Mouse (Mus musculus): Measurements from ENCODE around the gene Agap1.
A peak's percentile ranks its signal among the peaks of the same experiment; 100 is the strongest.

The Agap1 gene

DNA sequence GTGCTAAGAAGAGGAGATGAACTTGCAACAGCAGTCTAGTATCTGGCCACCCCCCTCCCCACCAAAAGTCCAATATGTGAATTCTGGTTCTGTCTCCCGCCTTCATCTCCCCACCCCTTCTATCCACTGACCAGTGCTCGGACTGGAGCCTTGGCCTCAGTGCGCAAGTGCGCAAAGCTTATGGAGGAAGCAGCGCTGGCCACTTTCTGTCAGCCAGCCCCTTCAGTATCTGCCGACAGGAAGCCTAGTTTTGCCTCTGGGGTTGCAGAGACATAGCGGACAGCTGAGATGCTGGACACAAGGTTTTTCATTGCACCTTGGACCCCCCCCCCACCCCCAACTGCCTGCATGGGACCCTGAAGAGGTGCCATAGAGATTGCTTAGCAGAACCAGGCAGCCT lies 467.7 kb downstream of the Agap1 start:
- no peak for DNase-seq

DNA sequence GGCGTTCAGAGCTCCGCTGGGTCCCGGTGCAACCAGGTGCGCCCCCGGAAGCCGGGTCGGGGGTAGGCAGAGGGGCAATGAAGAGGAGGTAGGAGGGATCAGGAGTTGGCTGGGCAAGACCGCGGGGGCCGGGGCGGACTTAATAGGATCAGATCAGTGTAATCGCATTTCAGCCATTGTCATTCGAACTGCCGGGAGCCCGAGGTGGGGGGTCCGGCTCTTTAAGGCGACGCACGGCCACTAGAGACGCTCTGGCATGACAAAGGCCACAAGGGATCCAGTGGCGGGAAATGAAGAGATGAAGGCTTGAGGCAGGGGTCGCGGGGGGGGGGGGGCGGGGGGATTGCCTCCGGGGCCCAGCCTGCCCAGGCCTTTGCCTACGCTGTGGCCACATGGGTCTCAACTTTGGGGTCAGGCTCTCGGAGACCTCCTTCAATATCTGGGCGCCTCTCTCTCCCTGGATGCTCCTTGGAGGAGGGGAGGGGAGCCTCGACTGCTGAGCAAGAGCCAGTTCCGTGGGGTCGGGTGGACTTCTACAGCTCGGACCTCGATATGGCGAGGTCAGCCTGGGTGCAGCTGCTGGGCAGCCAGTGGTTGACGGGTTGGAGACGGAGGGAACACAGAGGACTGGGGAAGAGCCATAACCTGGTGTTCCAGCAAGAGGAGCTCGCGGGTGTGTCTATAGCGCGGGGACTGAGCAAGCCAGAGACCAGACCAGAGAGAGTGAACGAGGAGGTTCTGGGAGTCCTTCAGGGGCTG lies 468.5 kb downstream of the Agap1 start:
- no peak for DNase-seq

DNA sequence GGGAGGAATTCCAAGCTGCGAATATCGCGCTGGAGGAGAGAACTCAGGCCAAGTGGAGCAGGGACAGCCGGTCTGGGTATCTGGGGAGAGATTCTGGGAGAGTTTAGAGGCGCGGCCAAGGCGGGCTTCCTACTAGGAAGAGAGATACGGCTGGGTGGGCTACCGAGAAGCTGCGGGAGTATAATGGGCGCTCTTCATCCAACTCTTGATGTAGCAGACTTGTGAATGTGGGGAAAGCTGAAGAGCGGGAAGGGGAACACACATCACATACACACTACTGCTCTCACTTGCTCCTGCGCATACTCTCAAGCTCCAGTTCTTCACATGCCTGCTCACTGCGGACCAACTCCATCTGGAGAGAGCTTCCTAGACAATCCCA lies 469.0 kb downstream of the Agap1 start:
- no peak for DNase-seq

DNA sequence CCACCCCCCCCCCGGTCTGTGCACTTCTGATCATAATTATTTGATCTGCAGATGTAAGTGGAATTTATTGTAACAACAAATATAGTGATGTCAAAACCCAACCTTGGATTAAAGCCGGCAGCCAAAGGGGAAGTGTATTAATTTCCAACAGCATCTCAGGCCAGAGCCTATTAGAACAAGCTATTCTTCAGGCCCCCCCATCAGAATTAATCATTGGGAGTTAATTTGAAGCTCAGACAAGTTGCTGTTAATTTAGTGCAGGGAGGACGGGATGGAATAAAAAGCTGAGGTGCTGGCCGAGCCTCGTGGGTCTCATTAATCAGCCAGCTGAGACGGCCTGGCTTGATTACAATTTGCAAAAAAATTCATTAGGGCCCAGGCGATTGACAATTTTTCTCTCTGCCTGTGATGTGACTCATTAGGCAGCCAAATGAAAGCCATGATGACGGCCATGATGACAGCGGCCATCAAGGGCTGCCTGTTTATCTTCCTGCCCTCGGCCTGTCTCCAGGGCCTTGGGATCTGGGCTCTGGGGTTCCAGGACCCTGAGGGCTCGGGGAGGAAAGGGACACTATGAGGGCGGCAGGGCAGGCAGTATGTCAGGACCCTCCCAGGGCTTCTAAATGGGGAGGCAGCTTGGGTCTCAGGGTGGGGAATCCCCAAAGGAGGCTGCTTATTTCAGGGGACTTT lies 471.0 kb downstream of the Agap1 start:
- no peak for DNase-seq

DNA sequence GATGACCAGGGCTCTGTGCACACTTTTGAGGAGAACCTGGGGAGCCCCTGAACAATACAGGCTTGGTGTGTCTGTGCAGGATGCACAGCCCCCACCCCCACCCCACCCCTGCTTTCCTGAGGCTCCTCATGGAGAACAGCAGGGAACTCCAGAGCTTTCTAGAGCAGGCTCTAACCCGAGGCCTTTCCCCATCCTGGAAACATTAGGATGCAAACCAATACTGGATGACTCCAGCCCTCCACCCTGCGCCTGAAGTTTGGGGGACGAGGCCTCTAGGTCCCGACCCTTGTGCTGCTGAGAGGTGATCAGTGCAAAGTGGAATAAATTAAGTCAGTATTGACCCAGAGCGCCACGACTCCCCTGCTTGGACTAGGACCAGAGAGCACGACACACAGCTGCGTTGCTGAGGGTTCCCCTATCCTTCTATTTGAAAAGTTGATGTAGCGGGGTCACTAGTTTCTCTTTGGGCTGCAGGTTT lies 472.0 kb downstream of the Agap1 start:
- no peak for DNase-seq

DNA sequence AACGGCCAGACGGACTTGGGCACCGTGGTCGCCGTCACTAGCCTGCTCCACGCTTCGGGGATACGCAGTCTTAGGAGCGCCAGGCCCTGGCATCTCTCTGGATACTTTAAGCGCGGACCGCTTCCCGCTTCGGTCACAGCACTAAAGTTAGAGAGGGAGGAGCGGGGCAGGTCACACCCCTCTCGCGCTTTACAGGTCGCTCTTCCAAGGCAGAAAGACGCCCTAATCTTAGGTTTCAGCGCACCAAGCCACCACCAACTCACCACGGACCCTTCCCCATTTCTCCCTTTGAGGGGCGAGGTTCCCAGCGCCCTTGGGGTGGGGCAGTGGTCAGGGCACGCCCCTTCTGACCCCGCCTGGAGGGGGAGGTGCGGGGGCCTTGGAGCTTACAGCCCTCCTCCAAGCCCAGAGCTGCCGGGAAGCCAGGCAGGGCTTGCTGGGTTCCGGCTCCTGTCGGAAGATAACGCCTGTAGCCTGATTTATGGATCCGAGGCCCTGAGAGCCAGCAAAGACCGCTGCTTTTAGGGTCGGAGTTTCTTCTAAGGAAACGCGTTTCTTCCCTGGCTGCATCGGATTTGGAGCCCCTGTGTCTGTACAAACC lies 472.6 kb downstream of the Agap1 start:
- DNase-seq: no peak

DNA sequence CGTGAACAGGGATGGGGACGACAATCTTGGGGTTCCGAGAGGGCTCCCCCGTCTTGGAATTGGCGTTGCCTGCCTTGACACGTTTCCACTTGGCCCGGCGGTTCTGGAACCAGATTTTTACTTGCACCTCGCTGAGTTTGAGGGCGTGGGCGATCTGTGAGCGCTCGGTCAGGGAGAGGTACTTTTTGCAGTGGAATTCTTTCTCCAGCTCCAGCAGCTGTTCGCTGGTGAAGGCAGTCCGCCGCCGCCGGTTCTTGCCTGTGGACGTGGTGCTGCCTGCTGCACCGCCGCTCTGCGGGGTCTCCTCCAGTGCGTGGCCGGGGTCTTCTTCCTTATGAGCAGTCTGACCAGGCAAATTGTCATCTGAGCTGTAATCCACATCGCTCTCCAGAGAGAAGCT lies 474.1 kb downstream of the Agap1 start:
- no peak for DNase-seq

DNA sequence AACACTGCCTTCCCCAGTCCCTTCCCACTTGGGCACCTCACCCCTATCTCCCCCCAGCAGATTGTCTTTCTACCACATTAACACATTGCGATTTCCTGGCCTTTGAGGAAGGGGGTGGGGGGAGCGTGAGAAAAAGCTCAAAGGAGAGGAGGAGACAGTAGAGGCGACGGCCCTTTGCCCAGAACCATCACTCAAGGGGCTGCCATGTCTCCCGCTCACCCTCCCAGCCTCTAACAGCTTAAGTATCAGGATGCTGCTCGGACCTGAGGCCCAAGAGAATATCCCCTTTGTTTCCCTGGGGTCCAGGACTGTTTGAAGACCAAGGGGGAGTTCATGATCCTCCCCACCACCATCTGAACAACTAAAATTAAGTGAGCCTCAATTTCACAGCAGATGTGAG lies 474.6 kb downstream of the Agap1 start:
- no peak for DNase-seq

DNA sequence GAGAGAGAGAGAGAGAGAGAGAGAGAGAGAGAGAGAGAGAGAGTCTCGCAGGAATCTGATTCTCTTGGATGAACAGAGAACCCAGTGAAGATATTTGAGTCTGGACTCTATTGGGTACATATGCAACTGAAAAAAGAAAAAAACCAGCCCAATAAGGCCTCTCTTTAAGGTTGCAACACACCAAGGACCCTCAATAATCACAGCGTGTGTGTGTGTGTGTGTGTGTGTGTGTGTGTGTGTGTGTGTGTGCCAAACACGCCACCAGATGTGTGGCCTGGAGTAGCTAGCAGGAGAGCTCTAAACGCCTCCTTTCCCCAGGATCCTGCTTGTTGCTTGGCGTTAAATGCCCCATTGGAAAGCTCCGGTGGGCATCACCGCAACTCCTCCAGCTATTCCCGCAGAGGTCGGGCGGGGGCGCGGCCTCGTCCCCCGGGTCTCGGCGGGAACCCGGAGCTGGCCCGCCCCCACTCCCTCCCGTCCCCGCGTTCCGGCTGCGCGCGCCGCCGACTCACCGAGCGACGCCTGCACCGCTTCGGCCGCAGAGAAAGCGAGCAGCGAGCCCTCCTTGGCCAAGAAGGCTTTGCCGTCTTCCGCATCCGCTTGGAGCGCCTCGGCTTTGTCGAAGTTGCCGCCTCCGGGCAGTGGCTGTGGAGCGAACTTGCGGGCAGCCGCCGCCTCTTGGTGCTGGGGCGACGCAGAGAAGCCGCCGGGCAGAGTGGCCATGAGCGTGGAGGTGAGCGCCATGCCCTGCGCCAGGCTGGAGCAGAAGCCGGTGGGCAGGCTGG lies 475.3 kb downstream of the Agap1 start:
- no peak for DNase-seq

DNA sequence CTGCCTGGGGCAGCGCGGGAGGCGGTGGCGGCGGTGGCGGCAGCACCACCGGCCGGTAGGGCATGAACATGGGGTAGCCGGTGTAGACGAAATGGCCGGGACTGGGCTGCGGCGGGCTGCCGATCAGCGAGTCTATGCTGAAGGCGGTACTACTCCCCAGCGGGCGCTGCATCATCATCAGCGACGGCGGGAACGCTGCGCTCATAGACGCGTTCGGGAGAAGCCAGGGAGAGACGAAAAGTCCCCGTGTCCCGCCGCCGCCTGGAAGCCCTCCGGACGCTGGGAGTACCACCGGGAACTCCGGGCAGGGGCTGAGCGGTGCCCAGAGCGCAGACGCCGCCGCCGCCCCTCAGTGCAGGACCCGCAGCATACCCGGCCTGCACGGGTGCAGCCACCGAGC lies 475.9 kb downstream of the Agap1 start:
- DNase-seq: no peak

DNA sequence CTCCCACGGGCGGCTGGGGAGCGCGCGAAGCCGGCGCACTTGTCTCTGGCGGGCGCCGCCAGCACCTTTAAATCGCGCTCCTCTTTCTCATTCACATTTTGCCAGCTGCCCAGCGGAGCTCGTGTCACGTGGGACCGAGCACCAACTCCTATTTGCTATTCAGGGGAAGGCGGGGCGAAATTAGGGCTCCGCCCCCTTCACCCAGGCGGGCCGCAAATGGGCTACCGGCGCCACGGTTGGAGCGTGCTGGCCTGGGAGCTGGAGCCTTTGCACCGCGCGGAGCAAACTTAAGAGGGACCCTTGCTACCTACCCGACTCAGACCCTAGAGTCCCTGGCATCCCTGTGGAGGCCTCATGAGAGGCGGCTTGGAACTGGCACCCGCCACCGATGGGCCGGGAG lies 476.5 kb downstream of the Agap1 start, which contains the start of gene Gbx2:
Gene Gbx2 (minus strand): TSS at position 60 of the 400 bp plus-strand sequence.
- DNase-seq: no peak

DNA sequence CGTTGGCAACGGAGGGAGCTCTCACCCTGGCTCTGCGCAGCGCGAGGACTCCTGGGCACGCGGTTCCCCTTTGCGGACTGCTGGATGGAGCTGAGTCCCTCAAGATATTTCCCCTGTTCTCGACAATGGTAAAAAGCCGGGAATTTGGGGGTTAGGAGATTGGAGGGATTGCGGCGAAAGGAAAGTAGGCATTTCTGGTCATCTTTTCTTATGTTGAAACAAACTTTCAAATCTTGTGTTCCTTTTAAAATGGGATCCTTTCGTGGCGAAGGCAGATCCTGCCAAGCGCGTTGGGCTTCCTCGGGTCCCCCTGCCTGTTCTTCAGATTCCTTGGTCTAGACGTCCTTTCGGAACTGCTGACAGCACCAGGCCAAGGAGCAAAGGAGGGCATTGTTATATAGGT lies 477.4 kb downstream of the Agap1 start:
- DNase-seq: no peak

DNA sequence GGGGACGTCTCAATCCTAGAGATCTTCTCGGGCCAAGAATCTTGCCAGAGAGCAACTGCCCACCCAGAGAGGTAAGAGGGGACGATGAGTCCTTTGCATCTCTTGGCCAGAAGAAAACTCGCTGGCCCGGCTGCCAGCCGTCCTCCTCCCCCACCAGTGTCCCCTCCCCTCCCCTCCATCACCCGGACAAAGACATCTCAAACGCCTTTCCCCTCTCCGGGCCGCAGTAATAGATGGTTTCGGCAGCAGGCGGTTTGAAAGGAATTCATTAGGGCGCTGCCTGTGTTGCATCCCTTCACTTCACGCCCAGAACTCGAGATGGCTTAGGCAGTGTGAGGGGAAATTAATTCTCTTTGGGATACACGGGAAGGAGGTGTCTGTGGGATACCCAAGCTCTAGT lies 478.0 kb downstream of the Agap1 start:
- DNase-seq: no peak

DNA sequence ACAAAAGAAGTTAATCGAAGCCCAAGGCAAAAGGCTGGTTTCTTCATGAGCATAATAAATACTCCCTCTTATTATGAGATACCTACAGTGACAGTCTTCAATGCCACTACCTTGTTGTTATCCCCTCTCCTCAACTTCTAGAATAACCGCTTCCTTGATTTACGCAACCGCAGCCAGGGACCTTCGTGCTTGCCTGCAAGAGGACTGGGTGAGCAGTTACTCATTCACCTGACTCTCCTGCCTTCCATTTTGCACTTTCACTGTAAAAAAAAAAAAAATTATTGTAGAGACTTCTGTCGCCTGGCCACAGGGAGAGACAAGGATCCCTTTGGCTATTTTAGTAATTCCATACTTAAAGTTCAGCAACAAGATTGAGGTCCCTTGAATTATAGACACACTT lies 478.4 kb downstream of the Agap1 start:
- no peak for DNase-seq

DNA sequence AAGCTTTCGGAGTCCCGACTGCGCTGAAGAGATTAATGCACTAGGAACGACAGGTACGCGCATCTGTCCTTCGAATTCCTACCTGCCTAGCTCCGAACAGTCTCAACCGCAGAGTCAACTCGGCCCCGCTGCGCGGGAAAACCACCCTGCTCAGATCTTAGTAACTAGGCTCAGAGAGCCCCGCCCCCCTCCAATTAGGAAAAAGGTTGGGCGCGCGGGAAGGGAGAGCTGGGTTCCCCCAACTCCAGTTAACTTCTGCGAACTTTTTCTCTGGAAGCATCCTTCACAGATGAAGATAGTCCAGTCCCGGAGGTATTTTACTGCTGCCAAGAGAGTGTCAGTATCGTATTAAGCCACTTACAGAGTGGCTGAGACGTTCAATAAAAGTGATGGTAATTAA lies 479.2 kb downstream of the Agap1 start:
- no peak for DNase-seq

DNA sequence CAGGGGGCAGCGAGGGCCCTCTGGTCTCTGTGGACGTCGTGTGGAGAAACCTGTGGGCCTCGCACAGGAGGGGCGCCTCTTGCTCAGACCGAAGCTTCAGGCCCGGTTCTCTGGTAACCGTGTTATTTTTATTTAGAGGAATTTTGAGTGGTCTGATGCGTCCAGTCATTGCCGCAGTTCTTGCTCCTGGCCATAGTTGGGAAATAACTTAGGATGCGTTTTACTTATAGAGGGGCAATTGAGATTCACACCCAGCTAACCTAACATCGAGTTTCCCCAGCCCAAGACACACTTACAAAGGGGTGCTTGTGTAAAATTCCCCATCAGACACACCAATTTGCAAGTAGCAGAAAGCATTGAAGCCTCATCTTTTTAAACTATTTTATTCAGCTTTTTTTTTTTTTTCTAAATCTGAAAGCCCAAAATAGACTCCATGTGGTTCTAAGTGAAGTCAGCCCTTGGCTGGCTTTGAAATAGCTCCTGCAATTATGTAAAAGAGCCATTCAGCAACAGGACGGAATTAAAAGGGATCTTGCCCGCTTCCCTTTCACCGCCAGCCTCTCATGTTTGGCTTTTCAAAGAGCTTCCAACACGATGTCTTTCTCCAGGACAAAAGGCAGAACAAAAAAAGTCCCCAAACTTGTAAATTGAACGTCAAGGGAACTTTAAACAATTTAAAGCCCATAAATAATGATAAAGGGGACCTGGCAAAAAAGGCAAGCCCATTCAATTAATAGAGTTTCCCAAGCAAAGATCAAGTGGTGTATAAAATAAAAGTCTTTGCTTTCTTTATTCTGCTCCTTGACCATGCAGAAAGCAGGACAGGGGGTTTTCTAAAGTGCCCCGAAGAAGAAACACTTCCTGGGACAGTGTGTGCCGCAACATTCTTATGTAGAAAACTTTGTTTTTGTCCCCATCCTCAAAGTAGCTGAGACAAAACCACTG lies 480.0 kb downstream of the Agap1 start:
- DNase-seq: no peak

DNA sequence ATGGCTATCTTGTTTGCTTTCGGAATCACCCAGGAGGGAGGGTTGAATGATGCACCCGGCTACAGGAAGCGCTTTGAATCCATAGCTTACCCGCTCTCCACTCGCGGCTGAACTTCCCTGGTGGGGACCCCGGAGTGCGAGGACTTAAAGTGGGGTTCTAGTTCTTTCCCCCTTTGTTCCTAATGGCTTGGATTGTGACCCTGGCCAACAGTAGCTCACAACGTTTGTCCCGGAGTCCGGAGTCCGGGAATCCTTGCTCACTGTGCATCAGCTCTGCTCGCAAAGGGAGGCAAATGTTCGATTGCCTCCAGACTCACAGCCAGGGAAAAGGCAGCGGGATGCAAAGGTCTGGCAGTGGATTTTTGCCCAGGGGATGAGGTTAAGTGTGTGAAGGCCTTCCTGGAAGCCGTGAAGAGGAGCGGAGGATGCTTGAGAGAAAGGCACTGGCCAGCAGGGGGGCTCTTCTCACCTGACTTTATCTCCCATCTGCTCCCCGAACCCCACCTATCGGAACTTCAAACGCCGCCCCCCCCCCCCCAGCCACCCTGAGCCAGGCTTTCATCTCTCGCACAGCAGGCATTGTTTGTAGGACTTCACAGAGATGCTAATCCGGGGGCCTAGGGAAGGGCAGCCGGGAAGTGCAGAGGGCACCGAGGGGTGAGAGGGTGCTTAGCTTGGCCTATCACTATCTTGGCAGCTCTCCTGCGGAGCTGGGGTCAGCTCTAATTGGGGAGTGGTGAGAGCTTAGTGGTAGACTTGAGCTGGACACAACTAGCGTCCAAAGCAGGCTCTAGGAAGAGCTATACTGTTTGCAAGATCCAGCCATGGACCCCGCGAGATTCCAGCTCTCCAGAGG lies 481.1 kb downstream of the Agap1 start:
- no peak for DNase-seq

DNA sequence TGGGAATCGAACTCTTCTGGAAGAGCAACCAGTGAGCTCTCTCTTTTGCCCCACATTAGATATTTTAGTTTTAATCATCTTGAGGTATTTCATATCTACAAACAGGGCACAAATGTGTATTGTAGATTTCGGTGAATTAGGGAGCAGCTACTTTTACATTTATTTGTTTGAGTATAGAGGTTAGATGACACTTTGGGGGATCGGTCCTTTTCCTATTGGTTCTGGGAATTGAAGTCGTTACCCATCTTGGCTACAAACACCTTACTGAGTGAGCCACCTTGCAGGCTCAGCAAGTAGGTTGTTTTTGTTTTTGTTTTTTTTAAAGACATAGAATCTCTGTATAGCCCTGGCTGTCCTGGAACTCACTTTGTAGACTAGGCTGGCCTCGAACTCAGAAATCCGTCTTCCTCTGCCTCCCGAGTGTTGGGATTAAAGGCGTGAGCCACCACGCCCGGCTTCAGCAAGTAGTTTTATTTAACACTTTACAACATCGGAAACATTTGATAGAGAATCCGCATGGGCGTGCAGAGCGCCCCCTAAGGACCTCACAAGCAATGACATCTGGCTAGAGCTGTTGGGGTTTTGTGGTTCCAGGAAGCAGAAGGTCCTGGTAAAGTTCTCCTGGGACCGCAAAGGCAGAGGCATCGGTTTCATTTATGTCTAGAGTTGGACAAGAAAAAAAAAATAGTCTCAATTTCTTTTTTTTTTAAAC lies 484.4 kb downstream of the Agap1 start:
- no peak for DNase-seq

DNA sequence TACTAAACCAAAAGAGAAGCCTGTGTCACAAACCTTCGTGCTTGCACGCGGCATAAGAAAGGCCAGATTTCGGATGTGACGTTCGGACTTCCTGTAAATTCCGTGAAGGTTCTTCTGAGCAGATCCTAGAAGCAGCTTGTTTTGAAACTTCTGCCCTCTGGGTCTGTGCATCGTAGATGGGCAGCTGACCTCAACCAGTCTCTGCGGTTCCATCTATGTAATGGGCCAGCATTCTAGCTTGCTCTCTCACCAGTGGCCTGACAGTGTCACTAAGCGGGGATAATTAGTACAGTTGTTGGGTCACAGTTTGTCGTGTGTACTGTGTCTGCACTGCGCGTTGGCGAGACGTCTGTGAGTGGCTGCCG lies 485.0 kb downstream of the Agap1 start:
- no peak for DNase-seq

DNA sequence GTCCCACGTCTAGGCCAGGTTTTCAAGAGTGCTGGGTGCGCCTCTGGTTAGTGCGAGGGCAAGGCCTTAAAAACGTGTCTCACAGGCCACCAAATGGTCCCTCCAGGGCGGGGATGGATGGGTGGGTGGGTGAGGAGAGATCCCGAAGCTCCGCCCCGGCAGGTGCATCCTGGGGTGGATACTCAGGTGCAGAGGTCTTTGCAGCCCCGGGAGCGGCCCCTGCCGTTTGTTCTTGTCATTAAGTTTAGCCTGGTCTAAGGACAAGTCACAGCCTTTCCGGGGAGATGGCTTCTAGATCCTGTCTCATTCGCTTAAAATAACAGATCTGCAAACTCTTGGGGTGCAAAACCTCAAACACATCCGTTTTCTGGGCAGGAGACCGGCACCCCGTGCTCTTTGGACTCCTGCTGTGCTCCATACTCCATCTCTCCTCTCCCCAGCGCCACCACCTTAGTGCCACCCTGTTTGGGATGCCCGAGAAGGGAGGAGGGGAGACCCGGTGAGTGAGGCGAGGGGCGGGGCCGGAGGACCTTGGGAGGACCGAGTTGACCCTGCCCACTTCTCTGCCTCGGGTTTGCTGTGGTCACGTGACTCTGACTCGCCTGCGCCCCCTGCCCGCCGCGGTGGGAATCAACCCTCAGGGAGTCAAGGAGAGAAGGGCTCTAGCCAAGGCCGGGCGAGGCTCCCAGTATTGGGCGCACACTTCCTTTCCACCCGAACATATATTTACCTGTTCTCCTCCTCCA lies 485.5 kb downstream of the Agap1 start:
- peak; percentile 44 to 61 for DNase-seq

Measured in cerebellum, postnatal 36 days (tissue).